Mouse (Mus musculus): ENCODE measurements at regions not wholly inside any gene's neighbourhood (a gene's known extent, or its start where the extent isn't known, plus 50 kb on each side); places are given as distances from the start of the nearest gene placed in this dataset.

DNA sequence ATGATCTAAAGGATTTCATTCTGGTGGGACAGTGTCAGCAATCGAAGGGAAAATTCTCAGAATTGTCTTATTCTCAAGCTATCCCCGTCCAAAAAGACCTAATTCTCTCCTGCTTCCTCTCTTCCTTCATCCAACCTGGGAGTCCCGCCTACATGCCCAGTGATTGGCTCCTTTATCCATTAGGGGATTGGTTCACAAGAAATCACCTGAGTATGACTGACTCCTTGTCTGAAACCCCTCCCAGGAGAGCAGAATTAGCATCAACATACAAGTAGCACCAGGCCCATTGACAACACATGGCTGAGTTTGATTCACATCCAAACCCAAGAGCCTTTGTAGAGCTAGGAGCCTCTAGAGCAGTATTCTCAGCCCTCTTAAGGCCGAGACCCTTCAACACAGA is 148.9 kb downstream of the Zfp706 start:
- CTCF ChIA-PET: interaction anchor here (1.2 kb wide), 1 partner anchor 9 kb away, joined by 3 read pairs; no protein-coding TSS in a partner anchor
- POLR2A ChIA-PET: no interaction called here
- TF ChIP-seq CTCF (IDR thresholded peaks at IDR 0.05): no peak
- H3K27me3 ChIP-seq: no peaks in the 10 kb centered on the region
- in situ Hi-C loops (cut with MboI; ENCODE audit: low pct_unique_long_range_greater_than_20kb): no loop called here
- no peak for DNase-seq (ENCODE audit: low read depth, low spot score)
- no peak for ATAC-seq

DNA sequence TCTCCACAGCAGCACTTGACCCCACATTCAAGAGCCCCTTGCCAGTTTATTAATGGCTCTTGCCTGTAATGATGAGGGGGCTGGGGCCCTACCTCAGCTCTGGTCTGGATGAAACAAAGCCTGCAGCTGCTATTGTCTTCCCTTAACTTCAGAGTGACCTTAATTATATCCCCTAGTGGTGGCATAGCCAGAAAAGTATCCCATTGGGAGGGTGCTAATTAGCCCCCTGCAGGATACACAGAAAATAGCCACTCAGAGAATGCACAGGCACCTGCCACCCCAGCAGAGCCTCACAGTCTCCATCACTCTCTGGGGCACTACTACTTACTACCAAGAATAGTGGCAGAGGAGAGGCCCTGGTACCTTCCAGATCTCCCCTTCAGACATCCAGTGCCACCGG is 150.0 kb downstream of the Zfp706 start:
- in situ Hi-C loops (cut with MboI; ENCODE audit: low pct_unique_long_range_greater_than_20kb): no loop called here
- no peak for TF ChIP-seq CTCF (IDR thresholded peaks at IDR 0.05)
- CTCF ChIA-PET: no interaction called here
- DNase-seq (ENCODE audit: low read depth, low spot score) (no peak), ATAC-seq (no peak)
- POLR2A ChIA-PET: no interaction called here
- no peaks in the 10 kb centered on the region for H3K27me3 ChIP-seq

DNA sequence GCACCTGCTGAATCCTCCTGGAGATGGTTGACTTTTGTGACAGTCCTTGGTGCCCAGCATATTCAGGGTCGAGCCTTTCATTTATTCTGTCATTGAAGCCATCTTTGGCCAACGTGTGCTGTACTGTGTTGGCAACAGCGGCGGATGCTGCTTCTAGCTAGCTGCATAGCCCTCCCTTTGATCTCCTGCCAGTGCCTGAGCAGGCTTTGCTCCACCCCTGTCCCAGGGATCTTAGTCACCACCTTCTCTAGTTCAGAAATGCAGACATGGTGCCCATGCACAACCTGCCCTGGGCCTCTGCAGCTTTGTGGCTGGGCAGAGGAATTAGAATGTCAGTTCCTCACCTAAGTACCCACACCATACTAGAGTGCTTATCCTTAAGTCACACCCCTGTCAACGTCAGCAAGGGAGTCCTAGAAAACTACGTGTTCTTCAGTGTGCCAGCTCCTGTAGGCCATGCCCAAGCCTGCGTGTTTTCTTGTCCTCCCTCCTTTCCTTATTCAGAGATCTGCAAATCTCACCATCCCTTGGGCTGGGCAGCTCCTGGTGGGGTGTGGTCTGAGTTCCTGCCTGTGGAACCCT is 151.9 kb downstream of the Zfp706 start:
- no peak for TF ChIP-seq CTCF (IDR thresholded peaks at IDR 0.05)
- ChIA-PET POLR2A (interaction anchor here (0.6 kb wide), 2 partner anchors 62 to 91 kb away, joined by 3 read pairs; no protein-coding TSS in a partner anchor), CTCF (no interaction called here)
- ATAC-seq (no peak), DNase-seq (ENCODE audit: low read depth, low spot score) (no peak)
- in situ Hi-C loops (cut with MboI; ENCODE audit: low pct_unique_long_range_greater_than_20kb): no loop called here
- H3K27me3 ChIP-seq: no peaks in the 10 kb centered on the region

DNA sequence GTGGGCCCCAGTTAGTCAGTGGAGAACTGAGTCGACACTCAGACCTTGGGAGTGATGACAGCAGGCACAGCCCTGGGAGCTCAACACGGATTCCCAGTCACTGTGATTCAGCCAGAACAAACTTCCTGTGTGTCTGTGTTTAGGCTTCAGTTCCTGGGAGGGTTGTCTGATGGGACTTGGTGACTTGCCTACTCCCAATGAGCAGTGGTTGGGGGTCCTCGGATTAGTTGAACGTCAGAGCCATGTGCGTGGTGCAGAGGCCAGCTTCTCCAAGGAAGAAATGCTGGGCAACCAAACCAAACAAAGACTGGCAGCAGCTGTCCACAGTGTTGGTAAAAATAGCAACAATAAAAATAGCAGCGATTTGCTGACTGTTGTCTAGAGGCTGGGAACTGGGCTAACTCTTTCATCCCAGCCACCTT is 152.7 kb downstream of the Zfp706 start:
- POLR2A ChIA-PET: no interaction called here
- in situ Hi-C loops (cut with MboI; ENCODE audit: low pct_unique_long_range_greater_than_20kb): no loop called here

DNA sequence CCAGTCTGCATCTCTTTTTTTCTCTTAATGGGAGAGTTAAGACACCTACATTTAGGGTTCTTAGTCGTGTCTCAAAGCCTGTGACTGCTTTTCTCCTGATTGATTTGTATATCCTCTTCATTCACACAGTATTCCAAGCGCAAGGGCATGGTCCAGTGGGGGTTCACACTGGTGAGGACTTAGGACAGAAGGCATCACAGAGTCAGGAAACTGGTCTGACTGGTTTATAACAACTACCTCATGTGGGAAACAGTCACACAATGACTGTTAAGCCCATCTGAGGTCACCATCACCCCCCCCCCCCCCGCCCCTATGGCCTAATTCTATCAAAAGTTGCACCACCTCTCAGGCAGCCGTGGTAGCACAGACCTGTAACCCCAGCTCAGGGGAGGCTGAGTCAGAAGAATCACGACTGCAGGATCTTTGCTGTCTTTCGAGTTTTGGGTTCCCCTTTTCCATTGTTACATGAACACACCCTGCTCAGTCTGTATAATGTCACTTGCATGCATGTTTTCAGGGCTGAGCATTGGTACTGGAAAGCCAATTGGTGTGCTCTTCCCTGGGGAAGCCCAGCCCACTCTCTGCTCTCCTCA is 155.2 kb downstream of the Zfp706 start:
- ATAC-seq (no peak), DNase-seq (ENCODE audit: low read depth, low spot score) (no peak)
- in situ Hi-C loops (cut with MboI; ENCODE audit: low pct_unique_long_range_greater_than_20kb): no loop called here
- POLR2A ChIA-PET: no interaction called here
- CTCF ChIA-PET: no interaction called here
- no peak for TF ChIP-seq CTCF (IDR thresholded peaks at IDR 0.05)
- H3K27me3 ChIP-seq: no peaks in the 10 kb centered on the region

More for the DNA sequence above, 152.7 kb downstream of the Zfp706 start:
- TF ChIP-seq CTCF (IDR thresholded peaks at IDR 0.05): no peak
- CTCF ChIA-PET: no interaction called here
- DNase-seq (ENCODE audit: low read depth, low spot score) (no peak), ATAC-seq (no peak)
- no peaks in the 10 kb centered on the region for H3K27me3 ChIP-seq

- ATAC-seq (no peak), DNase-seq (ENCODE audit: low read depth, low spot score) (no peak)
- in situ Hi-C loops (cut with MboI; ENCODE audit: low pct_unique_long_range_greater_than_20kb): no loop called here
- POLR2A ChIA-PET: no interaction called here
- CTCF ChIA-PET: no interaction called here
- no peak for TF ChIP-seq CTCF (IDR thresholded peaks at IDR 0.05)
- no peaks in the 10 kb centered on the region for H3K27me3 ChIP-seq
Measured at GRCm38 (mm10) chr15:36848238-36848637, 159.3 kb downstream of the Zfp706 start.

GRCm38 (mm10) chr15:36846806-36847205 is 160.8 kb downstream of the Zfp706 start:
- no peaks in the 10 kb centered on the region for H3K27me3 ChIP-seq
- no peak for TF ChIP-seq CTCF (IDR thresholded peaks at IDR 0.05)
- ChIA-PET POLR2A (no interaction called here), CTCF (no interaction called here)
- in situ Hi-C loops (cut with MboI; ENCODE audit: low pct_unique_long_range_greater_than_20kb): no loop called here
- no peak for DNase-seq (ENCODE audit: low read depth, low spot score)
- ATAC-seq: no peak

Data from Patski (cell line).